Mouse (Mus musculus): ENCODE data around the gene Aldh4a1.
A peak's percentile ranks its signal among the peaks of the same experiment; 100 is the strongest.

Gene Aldh4a1

GRCm38 (mm10) chr4:139622373-139623282, at the start of gene Aldh4a1:
Gene Aldh4a1, plus strand, starts transcription at chr4:139622866.
- DNase-seq: peak; percentile 88 to 90

- DNase-seq: peak in 1 of 2 experiments; percentile 11
Observed at GRCm38 (mm10) chr4:139572928-139573512, 49.6 kb upstream of the Aldh4a1 start.

GRCm38 (mm10) chr4:139574156-139574798, 48.4 kb upstream of the Aldh4a1 start:
- DNase-seq: peak; percentile 99 to 100

- peak; percentile 85 for DNase-seq
Observed at GRCm38 (mm10) chr4:139574799-139575672, 47.6 kb upstream of the Aldh4a1 start.

- no peak for DNase-seq
Observed at GRCm38 (mm10) chr4:139575673-139576003, 47.0 kb upstream of the Aldh4a1 start.

GRCm38 (mm10) chr4:139576251-139576880, 46.3 kb upstream of the Aldh4a1 start:
- DNase-seq: peak; percentile 43 to 55

GRCm38 (mm10) chr4:139577006-139577405, 45.7 kb upstream of the Aldh4a1 start:
- peak; percentile 46 to 61 for DNase-seq

- no peak for DNase-seq
Observed at GRCm38 (mm10) chr4:139578389-139578788, 44.3 kb upstream of the Aldh4a1 start.

GRCm38 (mm10) chr4:139579003-139579402, 43.7 kb upstream of the Aldh4a1 start:
- peak in 1 of 2 experiments; percentile 15 for DNase-seq

GRCm38 (mm10) chr4:139579466-139579865, 43.2 kb upstream of the Aldh4a1 start:
- DNase-seq: no peak

- peak in 1 of 2 experiments; percentile 33 for DNase-seq
Observed at GRCm38 (mm10) chr4:139580663-139581336, 41.9 kb upstream of the Aldh4a1 start.

- DNase-seq: peak; percentile 54 to 61
Observed at GRCm38 (mm10) chr4:139581427-139582051, 41.1 kb upstream of the Aldh4a1 start.

GRCm38 (mm10) chr4:139582346-139582745, 40.3 kb upstream of the Aldh4a1 start:
- DNase-seq: peak; percentile 22 to 24

GRCm38 (mm10) chr4:139582903-139583302, 39.8 kb upstream of the Aldh4a1 start:
- DNase-seq: peak in 1 of 2 experiments; percentile 23

GRCm38 (mm10) chr4:139583629-139584245, 38.9 kb upstream of the Aldh4a1 start:
- DNase-seq: peak; percentile 14 to 15

- peak; percentile 15 to 39 for DNase-seq
Observed at GRCm38 (mm10) chr4:139584704-139585103, 38.0 kb upstream of the Aldh4a1 start.

- no peak for DNase-seq
Observed at GRCm38 (mm10) chr4:139585713-139586112, 37.0 kb upstream of the Aldh4a1 start.

- DNase-seq: peak; percentile 53 to 69
Observed at GRCm38 (mm10) chr4:139587370-139587769, 35.3 kb upstream of the Aldh4a1 start.

- DNase-seq: peak; percentile 21 to 34
Observed at GRCm38 (mm10) chr4:139587773-139588172, 34.9 kb upstream of the Aldh4a1 start.

GRCm38 (mm10) chr4:139589351-139590027, 33.2 kb upstream of the Aldh4a1 start:
- peak; percentile 27 to 39 for DNase-seq
